Mouse (Mus musculus) 3134 (cell line): ENCODE measurements around the gene Slco1a6.
"Not testable (repeated sequence)": the region's sequence is repeated elsewhere in the genome, so short reads cannot be mapped to it uniquely, and the experiment has no call there.

Source experiments
- DNase-seq: peaks from one replicate; pipeline ENCODE4 v3.0.0-alpha.2; 2011; ENCODE audit warnings: low spot score; ENCODE audit not compliant: insufficient read length; ENCODE audit errors: extremely low read depth

The Slco1a6 gene

DNA sequence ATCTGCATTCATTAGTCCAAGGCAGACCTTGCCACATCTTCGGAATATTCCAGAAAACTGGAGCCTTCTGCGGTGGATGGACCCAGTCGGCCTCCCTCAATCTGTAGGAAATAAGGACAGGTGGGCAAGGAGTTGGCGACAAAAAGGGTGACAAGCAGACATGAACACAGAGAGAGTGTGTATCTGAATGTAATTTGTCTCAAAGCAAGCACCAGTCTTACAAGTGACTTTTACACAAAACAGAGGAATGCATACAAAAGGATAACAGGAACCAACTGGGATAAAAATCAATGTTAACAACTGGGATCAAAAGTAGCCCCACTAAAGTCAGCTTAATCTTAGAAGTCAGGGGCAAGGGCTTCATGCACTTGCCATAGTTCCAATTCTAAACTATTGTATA is at the start of gene Slco1a6:
Gene Slco1a6 (minus strand): TSS at position 101 of the 400 bp plus-strand sequence.
- no peak for DNase-seq

DNA sequence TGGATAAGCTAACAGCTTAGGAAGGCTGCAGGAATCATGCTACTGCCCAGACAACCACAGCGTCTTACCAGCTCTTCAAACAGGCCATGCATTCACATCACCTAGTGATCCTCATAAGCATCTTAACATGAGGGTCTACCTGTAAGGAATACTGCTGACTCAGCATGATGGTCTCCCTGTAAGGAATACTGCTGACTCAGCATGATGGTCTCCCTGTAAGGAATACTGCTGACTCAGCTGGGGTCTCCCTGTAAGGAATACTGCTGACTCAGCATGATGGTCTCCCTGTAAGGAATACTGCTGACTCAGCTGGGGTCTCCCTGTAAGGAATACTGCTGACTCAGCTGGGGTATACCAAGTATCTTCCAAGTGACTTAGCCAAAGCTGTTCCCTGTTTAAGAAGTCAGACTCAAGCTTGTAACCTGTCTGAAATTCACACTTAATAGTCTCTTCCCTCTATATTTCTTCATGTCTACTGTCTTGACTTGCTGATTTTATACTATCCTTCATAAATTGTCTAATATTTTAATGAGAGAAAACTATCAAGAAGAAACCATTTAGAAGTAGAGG is 42.5 kb upstream of the Slco1a6 start:
- DNase-seq, result not testable (repeated sequence)

- peak; percentile 26 for DNase-seq
Measured at GRCm38 (mm10) chr6:142245065-142245464, 36.7 kb upstream of the Slco1a6 start.

DNA sequence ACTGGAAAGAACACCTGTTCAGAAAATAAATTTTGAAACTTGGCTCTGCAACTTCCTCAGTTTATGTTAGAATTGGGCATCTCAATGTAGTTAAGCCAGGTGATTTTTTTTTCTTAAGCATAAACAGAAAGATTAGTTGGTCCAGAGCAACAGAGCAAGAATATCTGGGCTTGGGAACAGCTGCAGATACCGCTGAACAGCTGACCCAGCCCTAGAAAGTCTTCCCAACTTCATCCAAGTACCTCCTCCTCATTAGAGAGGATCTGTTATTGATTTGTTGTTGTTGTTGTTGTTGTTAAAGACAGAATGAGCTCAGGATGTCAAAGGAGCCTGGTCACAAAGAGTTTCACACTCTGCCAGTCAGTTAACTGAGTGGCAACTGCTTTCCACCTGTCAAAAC is 31.1 kb upstream of the Slco1a6 start:
- DNase-seq, result no peak

- no peak for DNase-seq
Measured at GRCm38 (mm10) chr6:142220138-142220537, 11.8 kb upstream of the Slco1a6 start.

DNA sequence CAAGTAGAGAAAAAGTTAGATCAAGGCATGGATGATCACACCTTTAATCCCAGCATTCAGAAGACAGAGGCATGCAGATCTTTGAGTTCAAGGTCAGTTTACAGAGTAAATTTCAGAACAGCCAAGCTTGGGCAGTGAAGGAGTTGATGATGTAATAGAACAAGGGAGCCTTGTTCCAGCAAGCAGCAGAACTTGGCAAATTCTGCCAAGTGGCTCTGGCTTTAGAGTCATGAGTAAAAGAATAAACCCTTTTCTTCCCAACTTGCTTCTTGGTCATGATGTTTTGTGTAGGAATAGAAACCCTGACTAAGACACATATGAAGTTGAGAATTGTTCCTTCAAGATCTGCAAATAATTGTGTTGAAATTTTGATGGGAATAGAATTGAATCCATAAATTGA is 3.5 kb upstream of the Slco1a6 start:
- DNase-seq, result peak; percentile 18

GRCm38 (mm10) chr6:142209749-142210148 is 1.4 kb upstream of the Slco1a6 start:
- no peak for DNase-seq

DNA sequence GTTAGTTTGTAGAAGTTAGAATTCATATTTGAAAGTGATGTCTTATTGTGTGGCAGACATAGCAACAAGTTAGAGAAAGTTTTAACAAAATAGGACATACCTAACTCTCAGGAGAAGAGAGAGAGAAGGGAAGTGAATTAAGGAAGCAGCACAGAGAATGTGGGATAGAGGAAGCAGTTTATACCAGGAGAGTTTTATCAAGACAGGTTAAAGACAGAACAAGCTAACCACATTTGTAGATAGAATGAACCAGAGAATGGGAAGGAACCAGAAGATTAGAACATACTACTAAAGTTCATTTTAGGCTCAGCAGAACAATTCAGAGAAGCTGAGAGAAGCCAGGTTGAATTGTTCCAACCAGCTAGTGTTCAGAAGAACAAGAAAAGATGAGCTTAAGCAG is 7.8 kb downstream of the Slco1a6 start:
- DNase-seq, result no peak

DNA sequence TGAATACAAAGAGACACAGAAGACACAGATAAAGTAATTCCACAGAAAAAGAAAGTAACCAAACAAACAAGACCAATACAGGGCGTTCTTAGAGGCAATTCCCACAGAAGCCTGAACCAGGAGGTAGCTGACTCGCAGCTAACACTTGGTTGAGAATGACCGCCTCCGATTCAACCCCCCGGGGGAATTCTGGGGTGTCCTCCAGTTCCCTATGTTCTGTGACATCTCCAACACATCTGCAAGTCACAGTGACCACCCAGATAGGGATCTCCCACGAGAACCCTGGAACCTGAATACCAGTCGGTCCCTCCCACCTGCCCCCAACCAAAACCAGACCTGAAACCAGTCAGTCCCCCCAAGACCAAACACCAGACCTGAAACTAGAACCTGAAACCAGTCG is 14.1 kb downstream of the Slco1a6 start:
- DNase-seq, result no peak

DNA sequence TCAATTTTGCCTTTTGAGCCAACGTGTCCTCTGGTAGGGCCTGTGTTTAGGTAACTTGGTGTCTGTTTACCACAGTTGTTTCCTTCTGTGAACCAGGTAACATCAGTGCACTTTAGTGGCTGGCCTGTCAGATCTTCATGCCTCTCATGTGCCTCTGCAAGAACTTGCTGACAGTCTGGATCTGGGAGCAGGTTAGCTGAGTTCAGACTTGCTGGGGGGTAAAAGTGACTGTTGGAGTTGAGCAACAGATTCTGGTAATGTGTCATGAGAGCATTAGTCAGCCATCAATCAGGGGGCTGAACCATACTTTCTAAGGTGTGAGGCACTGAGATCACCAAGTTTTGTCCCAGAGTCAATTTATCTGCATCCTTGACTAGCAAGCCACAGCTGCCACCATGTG is 16.4 kb downstream of the Slco1a6 start:
- DNase-seq, result no peak

GRCm38 (mm10) chr6:142187426-142187825 is 20.9 kb downstream of the Slco1a6 start:
- no peak for DNase-seq

DNA sequence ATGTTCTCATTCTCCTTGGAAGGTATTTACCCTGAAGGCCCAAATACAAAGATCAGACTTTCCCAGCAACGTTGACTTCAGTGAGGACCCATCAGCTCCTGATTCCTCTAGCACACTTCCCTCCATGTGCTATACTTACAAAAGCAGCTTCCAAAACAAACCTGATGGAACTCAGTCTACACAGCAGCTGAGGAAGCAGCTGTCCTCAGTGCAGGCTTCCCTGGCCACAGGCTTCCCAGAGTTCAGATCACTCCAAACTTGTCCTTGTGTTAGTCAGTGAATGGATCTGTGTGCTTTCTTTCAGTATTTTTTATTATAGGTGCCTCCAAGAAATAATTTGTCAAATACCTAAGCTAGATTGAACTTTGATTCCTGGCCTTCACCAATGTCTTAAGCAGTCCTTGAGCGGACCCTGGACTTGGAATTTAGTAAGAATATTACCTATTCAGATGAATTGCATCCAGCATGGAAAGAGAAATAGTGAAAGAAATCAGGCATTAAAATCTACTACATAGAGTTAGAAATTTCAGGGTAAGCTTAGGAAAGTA is 22.4 kb downstream of the Slco1a6 start:
- no peak for DNase-seq

DNA sequence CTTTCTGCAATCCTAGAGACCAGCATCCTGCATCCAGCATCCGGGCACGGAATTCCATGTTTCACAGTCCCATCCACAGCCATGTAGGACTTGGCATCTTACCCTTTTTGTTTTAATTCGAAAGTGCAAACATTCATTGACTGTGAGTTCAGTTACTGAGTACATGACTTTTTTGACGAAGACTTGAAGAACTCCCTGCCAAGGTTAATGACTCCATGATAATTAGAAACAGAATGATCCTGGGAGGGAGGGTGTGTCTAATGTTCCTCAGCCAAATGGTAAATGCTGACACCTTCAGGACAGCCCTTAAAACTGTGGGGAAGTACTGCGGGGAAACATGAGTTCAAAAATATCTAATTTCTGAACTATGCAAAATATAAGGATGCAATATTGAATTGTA is 44.9 kb downstream of the Slco1a6 start:
- no peak for DNase-seq

DNA sequence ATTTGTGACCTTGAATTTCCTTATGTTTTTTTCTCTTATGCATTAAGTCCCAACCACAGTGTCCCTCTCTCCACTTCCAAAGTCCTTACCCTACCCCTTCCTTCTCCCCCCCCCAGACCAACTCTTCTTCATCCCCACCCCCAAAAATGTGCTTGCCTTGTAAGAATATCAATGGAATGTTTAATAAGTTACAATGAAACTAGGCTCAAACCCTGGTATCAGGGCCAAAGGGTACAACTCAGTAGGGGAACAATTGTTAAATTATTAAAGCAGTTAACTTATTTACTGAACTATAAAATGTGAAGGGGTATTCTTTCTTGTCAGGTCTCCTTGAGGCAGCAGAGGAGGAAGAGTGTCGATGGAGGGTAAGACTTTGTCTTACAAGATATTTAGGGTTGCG is 47.1 kb downstream of the Slco1a6 start:
- DNase-seq, result no peak

DNA sequence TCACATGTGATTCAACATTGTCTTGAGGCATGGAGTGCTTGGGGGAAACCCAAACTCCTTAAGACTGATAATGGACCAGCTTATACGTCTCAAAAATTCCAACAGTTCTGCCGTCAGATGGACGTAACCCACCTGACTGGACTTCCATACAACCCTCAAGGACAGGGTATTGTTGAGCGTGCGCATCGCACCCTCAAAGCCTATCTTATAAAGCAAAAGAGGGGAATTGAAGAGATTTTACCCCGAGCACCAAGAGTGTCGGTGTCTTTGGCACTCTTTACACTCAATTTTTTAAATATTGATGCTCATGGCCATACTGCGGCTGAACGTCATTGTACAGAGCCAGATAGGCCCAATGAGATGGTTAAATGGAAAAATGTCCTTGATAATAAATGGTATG is 54.2 kb downstream of the Slco1a6 start:
- DNase-seq, result not testable (repeated sequence)

DNA sequence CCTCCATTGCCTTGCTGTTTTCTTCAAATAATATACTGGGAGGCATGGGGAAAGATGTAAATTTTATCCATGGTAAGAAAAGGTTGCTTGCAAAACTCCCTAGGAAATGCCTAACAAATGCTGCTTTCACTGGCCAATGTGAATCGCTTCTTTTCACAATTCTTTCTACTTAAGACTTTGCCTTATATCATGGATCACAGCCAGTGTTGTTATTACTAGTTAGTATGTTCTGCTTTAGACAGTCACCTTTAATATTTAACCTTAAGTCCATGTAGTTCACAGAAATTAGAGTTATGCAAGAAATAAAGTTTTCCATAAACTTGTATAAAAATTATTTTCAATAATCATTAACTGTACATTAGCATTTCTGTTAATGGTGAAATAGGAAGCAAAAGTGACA is 60.0 kb downstream of the Slco1a6 start:
- no peak for DNase-seq

DNA sequence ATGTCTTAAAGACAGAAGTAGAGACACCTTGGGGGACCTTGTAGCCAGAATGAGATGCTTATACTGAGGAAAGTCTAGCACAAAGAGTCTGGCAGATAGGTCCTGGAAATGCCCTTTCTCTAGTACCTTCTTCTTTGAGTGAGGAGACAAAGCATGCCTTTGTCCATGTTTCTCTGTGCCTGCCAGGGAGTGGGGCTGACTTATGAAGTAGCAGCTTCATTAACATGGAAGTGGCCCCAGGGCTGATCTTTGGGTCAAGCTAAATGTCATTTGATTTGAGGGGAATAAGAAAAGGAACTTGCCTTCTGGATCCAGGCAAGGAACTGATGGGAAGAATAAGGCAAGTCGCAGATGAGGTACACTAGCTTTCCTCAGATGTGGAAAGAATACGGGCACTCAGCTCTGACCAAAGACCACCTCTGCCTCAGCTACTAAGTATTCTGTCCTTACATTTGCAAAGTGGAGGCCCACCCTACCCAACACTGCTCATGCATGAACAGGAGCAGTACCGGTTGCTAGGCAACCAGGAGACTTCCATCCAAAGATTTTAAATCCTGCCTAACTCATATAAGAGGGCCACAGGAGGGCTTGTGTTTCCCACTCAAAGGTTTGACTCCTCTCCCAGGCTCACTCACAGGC is 96.5 kb downstream of the Slco1a6 start:
- no peak for DNase-seq

DNA sequence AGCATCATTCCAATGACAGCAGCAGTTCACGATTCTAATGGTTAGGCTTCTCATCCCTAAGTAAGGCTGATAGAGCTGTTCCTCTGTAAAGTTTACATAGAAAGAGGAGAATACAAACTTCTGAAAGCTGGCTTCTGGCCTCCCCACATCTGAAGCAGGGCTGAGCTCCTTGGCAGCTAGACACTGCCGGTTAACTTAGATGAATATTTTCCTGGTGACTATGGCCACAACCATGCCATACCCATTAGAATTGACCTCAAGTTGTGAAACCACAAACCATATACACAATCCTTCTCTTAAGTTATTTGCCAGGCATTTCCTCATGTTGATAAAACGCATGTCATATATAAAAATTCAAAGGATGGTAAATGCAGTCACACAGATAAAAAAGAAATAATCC is 117.2 kb downstream of the Slco1a6 start:
- DNase-seq, result peak; percentile 16

DNA sequence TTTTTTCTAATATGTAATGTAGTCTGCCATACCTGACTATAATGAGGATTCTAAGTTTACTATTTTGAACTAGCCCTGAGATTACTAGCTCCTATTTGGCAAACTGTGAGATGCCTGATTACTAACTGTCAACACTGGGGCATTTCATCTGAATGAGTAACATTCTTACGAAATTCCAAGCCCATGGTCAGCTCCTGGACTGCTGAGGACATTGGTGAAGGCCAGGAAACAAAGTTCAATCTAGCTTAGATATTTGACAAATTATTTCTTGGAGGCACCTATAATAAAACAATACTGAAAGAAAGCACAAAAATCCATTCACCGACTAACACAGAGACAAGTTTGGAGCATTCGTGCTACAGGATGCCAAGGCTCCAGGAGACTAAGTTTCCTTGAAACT is 150.0 kb downstream of the Slco1a6 start:
- DNase-seq, result not testable (repeated sequence)

GRCm38 (mm10) chr6:142047689-142048088 is 160.6 kb downstream of the Slco1a6 start:
- DNase-seq, result no peak

DNA sequence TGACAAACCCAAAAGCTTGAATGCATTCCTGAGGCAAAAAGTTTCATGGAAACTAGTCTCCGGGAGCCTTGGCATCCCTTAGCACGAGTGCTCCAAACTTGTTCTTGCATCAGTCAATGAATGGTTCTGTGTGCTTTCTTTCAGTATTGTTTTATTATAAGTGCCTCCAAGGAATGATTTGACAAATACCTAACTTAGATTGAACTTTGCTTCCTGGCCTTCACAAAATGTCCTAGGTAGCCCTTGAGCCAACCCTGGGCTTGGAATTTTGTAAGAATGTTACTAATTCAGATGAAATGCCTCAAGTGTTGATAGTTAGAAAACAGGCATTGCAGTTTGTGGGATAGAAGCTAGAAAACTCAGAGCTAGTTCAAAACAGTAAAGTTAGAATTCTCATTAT is 162.6 kb downstream of the Slco1a6 start:
- no peak for DNase-seq

DNA sequence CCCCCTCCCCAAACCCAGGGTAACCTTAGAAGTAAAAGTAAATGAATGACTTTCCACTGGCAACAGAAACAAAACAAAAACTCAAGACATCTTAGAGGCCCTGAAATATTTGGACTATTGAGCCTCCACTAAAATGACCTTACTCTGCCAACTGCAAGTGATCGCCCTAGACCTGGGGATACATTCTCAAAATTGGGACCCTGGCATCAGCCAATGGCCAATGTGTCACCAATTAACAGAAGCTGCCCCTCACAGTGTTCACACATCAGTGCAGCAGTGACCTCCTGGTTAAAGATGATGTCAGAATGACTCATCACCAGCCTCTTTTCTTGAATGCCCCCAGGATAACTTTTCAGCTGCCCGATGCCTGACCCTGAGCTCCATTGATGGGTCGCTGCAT is 166.4 kb downstream of the Slco1a6 start:
- DNase-seq, result no peak
